Mouse (Mus musculus) intestine, postnatal 0 days (tissue): ENCODE data around the gene Bpifc. TPM values are rescaled to one million over a fixed set of nuclear protein-coding genes. Genes with fewer than 3 reads are reported as not detected.

Source experiments
- ATAC-seq: fragments of 200-750 bp; cut with Nextera tagmentation; 2 replicates; pipeline ENCODE4 v1.8.0; 2017; ENCODE audit warnings: mild to moderate bottlenecking, moderate TSS enrichment, moderate library complexity
- H3K27ac ChIP-seq: fragments of 300-500 bp; sonication (generic); 2 replicates; pipeline ENCODE4 v1.5.1; 2014; ENCODE audit warnings: mild to moderate bottlenecking, low read depth, low read length, moderate library complexity
- H3K27me3 ChIP-seq: fragments of 300-500 bp; sonication (generic); replicated peaks from 2 replicates; pipeline ENCODE4 v1.6.1; 2014; ENCODE audit warnings: low read length, mixed read lengths; ENCODE audit not compliant: control insufficient read depth, insufficient read depth
- H3K36me3 ChIP-seq: fragments of 300-500 bp; sonication (generic); 2 replicates; pipeline ENCODE4 v1.6.1; 2014; ENCODE audit warnings: mild to moderate bottlenecking, moderate library complexity; ENCODE audit not compliant: control insufficient read depth, insufficient read depth
- H3K4me1 ChIP-seq: fragments of 300-500 bp; sonication (generic); replicated peaks from 2 replicates; pipeline ENCODE4 v1.6.1; 2014; ENCODE audit warnings: antibody characterized with exemption, low read length, mixed read lengths; ENCODE audit not compliant: control insufficient read depth, insufficient read depth
- H3K4me2 ChIP-seq: fragments of 300-500 bp; sonication (generic); replicated peaks from 2 replicates; pipeline ENCODE4 v1.6.1; 2014; ENCODE audit warnings: low read depth, mild to moderate bottlenecking, moderate library complexity
- H3K4me3 ChIP-seq: fragments of 300-500 bp; sonication (generic); 2 replicates; pipeline ENCODE4 v1.5.1; 2014; ENCODE audit warnings: low read depth, low read length
- H3K9ac ChIP-seq: fragments of 300-500 bp; sonication (generic); 2 replicates; pipeline ENCODE4 v1.6.1; 2014; ENCODE audit warnings: mild to moderate bottlenecking, low read depth, low read length
- H3K9me3 ChIP-seq: fragments of 300-500 bp; sonication (generic); 2 replicates; pipeline ENCODE4 v1.6.1; 2016; ENCODE audit warnings: mixed run types; ENCODE audit not compliant: control insufficient read depth
- CTCF ChIP-seq: sonication (generic); IDR thresholded peaks from 2 replicates; pipeline ENCODE4 v1.5.1; 2016; ENCODE audit warnings: low read depth, mild to moderate bottlenecking, control low read depth, antibody characterized with exemption, moderate library complexity
- WGBS: fragments of 180-500 bp; shearing (Covaris S2); extraction: QIAGEN DNeasy Blood & Tissue Kit; methylation state at CpG from one replicate; pipeline ENCODE4 v1.1.7; 2014; 5-methylcytosine and 5-hydroxymethylcytosine counted together
- polyA plus RNA-seq: library from polyadenylated mRNA; unstranded; fragments of >200 nt; fragmentation: Nextera tagmentation; extraction: Ambion mirVana; gene quantifications from 2 replicates; pipeline ENCODE4 v1.2.1, GENCODE M21; 2015

Gene Bpifc
- polyA plus RNA-seq, 1 experiment from 2014 or later = not detected

GRCm38 (mm10) chr10:86050522-86050921 lies 38.8 kb upstream of the Bpifc start:
- H3K27ac ChIP-seq = no peak overlapping the region
- no peak for TF ChIP-seq CTCF

GRCm38 (mm10) chr10:86047786-86048185 lies 36.1 kb upstream of the Bpifc start:
- H3K4me3 ChIP-seq = no peak overlapping the region
- no peaks in the 10 kb centered on the region for H3K27me3 ChIP-seq
- no peaks in the 10 kb centered on the region for H3K4me1 ChIP-seq
- WGBS = 95% methylated on average over 9 of the region's 9 CpGs
- no peak overlapping the region for H3K27ac ChIP-seq
- peaks cover 46% of the 10 kb centered on the region for H3K36me3 ChIP-seq
- no peaks in the 10 kb centered on the region for H3K9me3 ChIP-seq
- no peak overlapping the region for H3K9ac ChIP-seq
- ATAC-seq = no peak
- no peak overlapping the region for H3K4me2 ChIP-seq
- TF ChIP-seq CTCF = no peak

More at GRCm38 (mm10) chr10:86050522-86050921, 38.8 kb upstream of the Bpifc start:
- Histone ChIP-seq H3K9me3 (no peaks in the 10 kb centered on the region), H3K4me3 (no peak overlapping the region), H3K4me2 (no peak overlapping the region), H3K27me3 (no peaks in the 10 kb centered on the region), H3K9ac (no peak overlapping the region), H3K4me1 (no peaks in the 10 kb centered on the region), H3K36me3 (peaks cover 33% of the 10 kb centered on the region)
- no peak for ATAC-seq
- WGBS = 77% methylated on average over 2 of the region's 2 CpGs

- Histone ChIP-seq H3K4me1 (no peaks in the 10 kb centered on the region), H3K4me3 (no peak overlapping the region), H3K36me3 (peaks cover 55% of the 10 kb centered on the region), H3K4me2 (no peak overlapping the region), H3K27me3 (no peaks in the 10 kb centered on the region), H3K27ac (no peak overlapping the region), H3K9me3 (no peaks in the 10 kb centered on the region), H3K9ac (no peak overlapping the region)
- WGBS = 94% methylated on average over 1 of the region's 1 CpGs
- no peak for ATAC-seq
- TF ChIP-seq CTCF = no peak
These were observed 34.7 kb upstream of the Bpifc start for GRCm38 (mm10) chr10:86046371-86046770.

- no peaks in the 10 kb centered on the region for H3K4me1 ChIP-seq
- H3K4me3 ChIP-seq = no peak overlapping the region
- no peak overlapping the region for H3K27ac ChIP-seq
- no peaks in the 10 kb centered on the region for H3K9me3 ChIP-seq
- no peak overlapping the region for H3K9ac ChIP-seq
- no peak overlapping the region for H3K4me2 ChIP-seq
- 90% methylated on average over 8 of the region's 8 CpGs for WGBS
- H3K36me3 ChIP-seq = peaks cover 44% of the 10 kb centered on the region
- no peak for TF ChIP-seq CTCF
- no peak for ATAC-seq
- no peaks in the 10 kb centered on the region for H3K27me3 ChIP-seq
These were observed 32.4 kb upstream of the Bpifc start for GRCm38 (mm10) chr10:86044066-86044465.

GRCm38 (mm10) chr10:86043651-86044050 lies 32.0 kb upstream of the Bpifc start:
- Histone ChIP-seq H3K9me3 (no peaks in the 10 kb centered on the region), H3K27me3 (no peaks in the 10 kb centered on the region), H3K27ac (no peak overlapping the region), H3K9ac (no peak overlapping the region), H3K36me3 (peaks cover 44% of the 10 kb centered on the region), H3K4me1 (no peaks in the 10 kb centered on the region), H3K4me3 (no peak overlapping the region), H3K4me2 (no peak overlapping the region)
- WGBS = 84% methylated on average over 4 of the region's 4 CpGs
- no peak for TF ChIP-seq CTCF
- no peak for ATAC-seq

- Histone ChIP-seq H3K4me1 (no peaks in the 10 kb centered on the region), H3K9me3 (no peaks in the 10 kb centered on the region), H3K36me3 (peaks cover 41% of the 10 kb centered on the region), H3K9ac (no peak overlapping the region), H3K27me3 (no peaks in the 10 kb centered on the region), H3K4me3 (no peak overlapping the region), H3K4me2 (no peak overlapping the region), H3K27ac (no peak overlapping the region)
- 73% methylated on average over 2 of the region's 2 CpGs for WGBS
- ATAC-seq = no peak
- TF ChIP-seq CTCF = no peak
These were observed 22.5 kb upstream of the Bpifc start for GRCm38 (mm10) chr10:86034007-86034728.
